Mouse (Mus musculus) midbrain, embryonic 15.5 days (tissue): Measurements from ENCODE around the gene Fblim1. TPM values are rescaled to one million over a fixed set of nuclear protein-coding genes. Genes with fewer than 3 reads are reported as not detected.

Experiments
- ATAC-seq: fragments of 200-750 bp; cut with Nextera tagmentation; replicated peaks from 2 replicates; pipeline ENCODE4 v1.8.0; 2017; ENCODE audit warnings: moderate TSS enrichment
- H3K27ac ChIP-seq: fragments of 300-500 bp; sonication (generic); 2 replicates; pipeline ENCODE4 v1.5.1; 2015; ENCODE audit warnings: mild to moderate bottlenecking, inconsistent platforms
- H3K27me3 ChIP-seq: fragments of 300-500 bp; sonication (generic); replicated peaks from 2 replicates; pipeline ENCODE4 v1.6.1; 2015; ENCODE audit warnings: inconsistent platforms
- H3K36me3 ChIP-seq: fragments of 300-500 bp; sonication (generic); replicated peaks from 2 replicates; pipeline ENCODE4 v1.6.1; 2015; ENCODE audit warnings: inconsistent platforms
- H3K4me1 ChIP-seq: fragments of 300-500 bp; sonication (generic); 2 replicates; pipeline ENCODE4 v1.6.1; 2015; ENCODE audit warnings: inconsistent platforms
- H3K4me2 ChIP-seq: fragments of 300-500 bp; sonication (generic); 2 replicates; pipeline ENCODE4 v1.6.1; 2015; ENCODE audit warnings: inconsistent platforms, mild to moderate bottlenecking, moderate library complexity
- H3K4me3 ChIP-seq: fragments of 300-500 bp; sonication (generic); 2 replicates; pipeline ENCODE4 v1.5.1; 2015; ENCODE audit warnings: mild to moderate bottlenecking, inconsistent platforms
- H3K9ac ChIP-seq: fragments of 300-500 bp; sonication (generic); 2 replicates; pipeline ENCODE4 v1.6.1; 2015; ENCODE audit warnings: mild to moderate bottlenecking, inconsistent platforms
- H3K9me3 ChIP-seq: fragments of 300-500 bp; sonication (generic); 2 replicates; pipeline ENCODE4 v1.6.1; 2016; ENCODE audit warnings: inconsistent platforms
- WGBS: fragments of 180-500 bp; shearing (Covaris S2); methylation state at CpG from one replicate; pipeline ENCODE4 v1.1.7; 2015; ENCODE audit warnings: mixed read lengths; 5-methylcytosine and 5-hydroxymethylcytosine counted together
- polyA plus RNA-seq: library from polyadenylated mRNA; unstranded; fragments of >200 nt; fragmentation: Nextera tagmentation; extraction: Ambion mirVana; gene quantifications from 2 replicates; pipeline ENCODE4 v1.2.1, GENCODE M21; 2015

The Fblim1 gene
- polyA plus RNA-seq, 1 experiment from 2014 or later: 41.0 TPM

DNA sequence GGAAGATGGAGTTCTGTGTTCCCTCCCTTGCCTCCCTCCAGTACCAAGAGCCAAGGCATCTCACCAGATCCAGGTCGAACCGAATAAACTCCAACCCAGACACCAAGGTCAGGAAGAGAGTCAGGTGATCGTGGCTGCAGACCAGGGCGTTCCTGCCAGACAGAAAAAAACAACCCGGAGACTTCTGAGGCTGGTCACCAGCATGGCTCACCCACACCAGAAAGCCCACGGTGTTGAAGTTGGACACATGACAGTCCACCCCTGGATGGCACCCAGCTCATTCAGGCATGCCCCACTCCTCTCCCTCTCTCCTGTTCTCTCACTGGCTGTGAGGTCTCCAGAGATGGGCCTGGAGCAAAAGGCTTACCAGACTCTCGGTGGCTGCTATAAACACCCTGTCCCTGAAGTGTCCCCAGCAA is 35.5 kb upstream of the Fblim1 start:
- H3K4me1 ChIP-seq: peaks cover 7% of the 10 kb centered on the region; the same call in 1 of the 2 replicates
- no peak for ATAC-seq
- no peaks in the 10 kb centered on the region for H3K27me3 ChIP-seq
- H3K9me3 ChIP-seq: no peaks in the 10 kb centered on the region
- peaks cover 19% of the 10 kb centered on the region for H3K36me3 ChIP-seq
- no peak overlapping the region for H3K4me2 ChIP-seq
- H3K9ac ChIP-seq: no peak overlapping the region
- no peak overlapping the region for H3K27ac ChIP-seq
- 85% methylated on average over 7 of the region's 7 CpGs for WGBS
- no peak overlapping the region for H3K4me3 ChIP-seq

DNA sequence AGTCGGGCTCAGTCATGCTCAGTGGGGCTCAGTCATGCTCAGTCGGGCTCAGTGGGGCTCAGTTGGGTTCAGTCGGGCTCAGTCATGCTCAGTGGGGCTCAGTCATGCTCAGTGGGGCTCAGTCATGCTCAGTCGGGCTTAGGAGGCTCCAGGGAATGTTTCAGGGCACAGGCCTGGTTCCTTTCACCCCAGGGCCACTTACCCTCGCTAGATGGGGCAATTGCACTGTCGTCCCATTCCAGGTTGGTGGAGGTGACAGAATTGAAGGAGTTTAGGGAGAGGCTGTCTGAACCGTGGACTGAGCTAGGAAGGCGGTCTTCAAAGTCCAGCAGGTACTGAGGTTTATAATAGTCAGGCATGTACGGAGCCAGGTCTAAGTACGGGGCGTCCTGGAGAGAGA is 33.6 kb upstream of the Fblim1 start:
- WGBS: 58% methylated on average over 11 of the region's 11 CpGs
- Histone ChIP-seq H3K9ac (no peak overlapping the region), H3K9me3 (no peaks in the 10 kb centered on the region), H3K27me3 (no peaks in the 10 kb centered on the region), H3K4me2 (no peak overlapping the region), H3K27ac (no peak overlapping the region), H3K36me3 (peaks cover 22% of the 10 kb centered on the region), H3K4me1 (peaks cover 7% of the 10 kb centered on the region; the same call in 1 of the 2 replicates), H3K4me3 (no peak overlapping the region)
- no peak for ATAC-seq

DNA sequence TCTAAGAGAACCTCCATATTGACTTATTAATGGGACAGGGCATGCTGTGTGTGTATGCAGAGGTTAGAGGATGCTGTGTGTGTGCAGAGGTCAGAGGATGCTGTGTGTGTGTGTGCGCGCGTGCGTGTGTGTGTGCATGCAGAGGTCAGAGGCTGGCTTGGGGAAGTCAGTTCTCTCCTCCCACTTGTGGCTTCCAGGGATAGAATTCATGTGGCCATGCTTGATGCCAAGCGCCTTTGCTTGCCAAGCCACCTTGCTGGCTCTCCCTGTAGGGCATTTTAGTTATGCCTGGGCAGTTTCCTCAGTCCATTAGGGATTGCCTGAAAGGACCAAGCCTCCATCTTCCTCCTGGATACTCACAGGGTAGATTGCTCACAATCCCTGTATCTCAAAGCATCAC is 30.8 kb upstream of the Fblim1 start:
- no peak overlapping the region for H3K4me3 ChIP-seq
- H3K4me2 ChIP-seq: no peak overlapping the region
- no peaks in the 10 kb centered on the region for H3K27me3 ChIP-seq
- H3K9me3 ChIP-seq: no peaks in the 10 kb centered on the region
- no peaks in the 10 kb centered on the region for H3K4me1 ChIP-seq
- ATAC-seq: no peak
- no peak overlapping the region for H3K9ac ChIP-seq
- WGBS: 96% methylated on average over 5 of the region's 5 CpGs
- H3K27ac ChIP-seq: no peak overlapping the region
- H3K36me3 ChIP-seq: peaks cover 37% of the 10 kb centered on the region

DNA sequence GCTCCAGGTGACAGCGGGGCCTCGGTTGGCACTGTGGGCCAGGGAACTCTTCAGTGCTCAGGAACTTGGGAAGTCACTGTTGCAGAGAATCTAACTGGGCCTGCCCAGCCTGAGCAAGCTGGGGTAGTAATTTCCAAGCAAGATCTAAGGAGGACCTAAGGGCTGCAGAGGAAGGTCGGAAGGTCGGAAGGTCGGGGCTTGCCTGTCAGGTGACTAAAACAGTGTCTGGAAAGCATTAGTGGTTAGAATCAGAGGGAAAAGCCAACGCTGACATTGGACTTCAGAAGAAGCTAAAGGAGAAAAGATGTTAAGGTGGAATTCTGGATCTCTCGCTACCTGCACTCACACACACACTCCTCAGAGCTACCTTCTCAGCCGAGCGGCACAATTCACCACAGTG is 30.1 kb upstream of the Fblim1 start:
- Histone ChIP-seq H3K9ac (no peak overlapping the region), H3K27ac (no peak overlapping the region), H3K4me1 (no peaks in the 10 kb centered on the region), H3K9me3 (no peaks in the 10 kb centered on the region), H3K27me3 (no peaks in the 10 kb centered on the region), H3K36me3 (peaks cover 39% of the 10 kb centered on the region), H3K4me3 (no peak overlapping the region), H3K4me2 (no peak overlapping the region)
- no peak for ATAC-seq
- WGBS: 84% methylated on average over 9 of the region's 9 CpGs

DNA sequence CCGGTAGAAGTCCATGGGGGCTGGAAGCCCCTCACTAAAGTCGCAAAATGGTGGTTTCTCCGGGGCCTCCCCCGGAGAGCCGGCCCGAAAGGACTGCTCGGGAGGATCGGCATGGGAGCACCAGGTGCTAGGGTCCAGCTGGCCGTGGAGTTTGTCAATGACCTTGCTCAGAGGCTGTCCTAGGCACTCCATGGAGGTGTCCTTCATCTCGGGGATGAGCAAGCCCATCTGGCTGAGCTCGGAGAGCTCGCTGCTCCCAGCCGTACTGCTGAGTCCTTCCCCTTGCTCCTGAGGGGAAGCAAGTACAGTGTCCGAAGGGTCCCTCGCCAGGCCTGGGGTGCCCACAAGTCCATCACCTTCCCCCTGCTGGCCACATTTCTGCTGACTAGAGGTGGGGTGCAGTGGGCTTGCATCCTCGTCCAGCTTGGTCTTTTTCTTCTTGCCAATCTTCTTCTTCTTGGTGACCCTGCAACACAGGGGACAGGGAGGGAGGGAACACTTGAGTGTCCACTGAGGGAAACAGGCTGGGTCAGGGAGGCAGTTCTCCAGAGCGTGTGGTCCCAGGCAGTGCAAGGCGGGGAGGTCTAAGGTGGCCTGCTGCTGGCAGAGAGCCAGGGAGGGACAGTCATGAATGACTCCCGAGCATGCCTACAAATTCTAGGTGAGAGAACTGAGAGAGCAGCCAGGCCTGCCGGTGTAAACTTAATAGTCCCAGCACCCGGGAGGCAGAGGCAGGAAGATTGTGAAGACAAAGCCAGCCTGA is 26.4 kb upstream of the Fblim1 start:
- no peak overlapping the region for H3K27ac ChIP-seq
- H3K9me3 ChIP-seq: no peaks in the 10 kb centered on the region
- no peaks in the 10 kb centered on the region for H3K4me1 ChIP-seq
- no peak overlapping the region for H3K4me3 ChIP-seq
- 95% methylated on average over 21 of the region's 21 CpGs for WGBS
- H3K36me3 ChIP-seq: peaks cover 58% of the 10 kb centered on the region
- no peak overlapping the region for H3K4me2 ChIP-seq
- no peak for ATAC-seq
- H3K9ac ChIP-seq: no peak overlapping the region
- no peaks in the 10 kb centered on the region for H3K27me3 ChIP-seq

DNA sequence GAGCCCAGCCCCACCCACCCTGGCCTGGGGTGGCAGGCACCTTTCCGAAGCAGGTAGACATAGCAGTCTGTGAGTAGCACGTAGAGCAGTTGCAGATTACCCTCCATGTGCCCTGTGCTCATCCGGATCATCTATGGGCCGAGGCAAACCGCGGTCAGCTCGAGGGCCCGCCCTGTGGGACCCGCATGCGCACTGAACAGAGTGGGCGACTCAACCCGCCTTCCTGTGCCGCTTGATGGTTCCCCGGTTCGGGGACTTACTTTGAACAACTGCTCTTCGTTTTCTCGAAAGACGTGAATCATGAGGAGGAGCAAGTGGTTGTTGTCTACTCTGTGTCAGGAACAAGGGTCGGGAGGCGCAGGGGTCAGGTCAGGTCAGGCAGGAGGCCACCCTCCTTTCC is 25.4 kb upstream of the Fblim1 start:
- WGBS: 97% methylated on average over 20 of the region's 20 CpGs

DNA sequence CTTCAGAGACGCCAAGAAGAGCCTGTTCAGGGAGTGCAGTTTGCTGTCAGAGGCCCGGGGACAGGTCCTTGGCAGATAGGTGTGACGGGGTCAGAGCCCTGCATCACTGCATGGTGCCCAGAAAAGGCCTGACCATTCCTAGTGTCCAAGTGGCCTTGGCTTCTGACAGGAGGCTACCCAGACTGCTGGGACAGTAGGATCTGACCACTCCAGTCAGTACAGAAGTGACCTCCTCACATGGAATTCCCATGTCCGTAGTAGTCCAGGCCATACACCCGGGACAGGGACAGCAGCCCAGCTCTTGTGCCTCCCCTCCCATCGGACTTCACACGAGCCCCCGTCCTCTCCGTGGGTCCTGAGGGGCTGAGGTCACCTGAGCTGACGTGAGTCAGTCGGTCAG is 24.1 kb upstream of the Fblim1 start:
- no peaks in the 10 kb centered on the region for H3K9me3 ChIP-seq
- no peak overlapping the region for H3K9ac ChIP-seq
- WGBS: 93% methylated on average over 11 of the region's 11 CpGs
- no peak overlapping the region for H3K4me2 ChIP-seq
- no peak for ATAC-seq
- H3K4me3 ChIP-seq: no peak overlapping the region
- no peak overlapping the region for H3K27ac ChIP-seq
- no peaks in the 10 kb centered on the region for H3K27me3 ChIP-seq
- peaks cover 61% of the 10 kb centered on the region for H3K36me3 ChIP-seq
- no peaks in the 10 kb centered on the region for H3K4me1 ChIP-seq

More for the DNA sequence above, 25.4 kb upstream of the Fblim1 start:
- no peak overlapping the region for H3K9ac ChIP-seq
- no peak overlapping the region for H3K4me3 ChIP-seq
- H3K4me1 ChIP-seq: no peaks in the 10 kb centered on the region
- no peak overlapping the region for H3K4me2 ChIP-seq
- ATAC-seq: no peak
- H3K36me3 ChIP-seq: peaks cover 58% of the 10 kb centered on the region
- no peak overlapping the region for H3K27ac ChIP-seq
- H3K27me3 ChIP-seq: no peaks in the 10 kb centered on the region
- H3K9me3 ChIP-seq: no peaks in the 10 kb centered on the region

DNA sequence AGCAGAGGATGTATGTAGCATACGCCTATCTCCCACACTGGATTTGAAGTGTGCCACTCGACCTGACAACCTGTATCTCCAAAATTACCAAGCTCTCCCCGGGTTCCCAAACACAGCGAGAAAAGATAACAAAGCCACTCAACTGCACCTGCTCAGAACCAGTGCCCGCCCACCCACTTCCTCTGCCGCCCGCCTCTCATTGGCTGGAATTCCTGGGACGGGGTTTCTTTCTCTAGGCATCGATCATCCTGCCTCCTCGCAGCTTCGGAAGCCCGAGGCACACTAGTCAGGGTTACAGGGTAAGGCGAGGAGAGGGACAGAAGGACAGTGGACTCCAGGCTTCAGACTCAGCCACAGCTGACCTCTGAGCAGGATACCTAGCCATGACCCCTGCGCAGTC is 22.8 kb upstream of the Fblim1 start:
- ATAC-seq: no peak
- Histone ChIP-seq H3K27me3 (no peaks in the 10 kb centered on the region), H3K4me3 (no peak overlapping the region), H3K27ac (no peak overlapping the region), H3K36me3 (peaks cover 53% of the 10 kb centered on the region), H3K4me1 (no peaks in the 10 kb centered on the region), H3K9ac (no peak overlapping the region), H3K4me2 (no peak overlapping the region), H3K9me3 (no peaks in the 10 kb centered on the region)
- 88% methylated on average over 14 of the region's 14 CpGs for whole genome bisulfite sequencing

DNA sequence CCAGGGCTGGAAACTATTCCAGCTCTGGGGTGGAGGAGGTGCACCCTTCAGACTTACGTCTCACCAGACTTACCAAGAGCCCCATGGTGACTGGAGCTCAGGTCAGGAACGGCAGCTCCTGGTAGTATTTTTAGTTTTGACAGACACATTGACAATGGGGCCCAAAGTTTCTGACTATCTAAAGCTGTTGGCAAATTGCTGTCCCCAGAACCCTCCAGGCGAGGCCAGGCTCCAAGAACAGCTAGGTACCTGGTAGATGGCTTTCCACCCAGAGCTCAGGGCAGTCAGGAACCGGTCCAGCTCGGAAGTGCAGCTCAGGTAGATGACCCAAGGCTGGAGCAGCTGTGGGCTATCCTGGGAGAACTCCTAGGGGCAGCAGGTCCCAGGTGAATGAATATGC is 21.6 kb upstream of the Fblim1 start:
- WGBS: 91% methylated on average over 5 of the region's 5 CpGs
- no peak overlapping the region for H3K4me2 ChIP-seq

DNA sequence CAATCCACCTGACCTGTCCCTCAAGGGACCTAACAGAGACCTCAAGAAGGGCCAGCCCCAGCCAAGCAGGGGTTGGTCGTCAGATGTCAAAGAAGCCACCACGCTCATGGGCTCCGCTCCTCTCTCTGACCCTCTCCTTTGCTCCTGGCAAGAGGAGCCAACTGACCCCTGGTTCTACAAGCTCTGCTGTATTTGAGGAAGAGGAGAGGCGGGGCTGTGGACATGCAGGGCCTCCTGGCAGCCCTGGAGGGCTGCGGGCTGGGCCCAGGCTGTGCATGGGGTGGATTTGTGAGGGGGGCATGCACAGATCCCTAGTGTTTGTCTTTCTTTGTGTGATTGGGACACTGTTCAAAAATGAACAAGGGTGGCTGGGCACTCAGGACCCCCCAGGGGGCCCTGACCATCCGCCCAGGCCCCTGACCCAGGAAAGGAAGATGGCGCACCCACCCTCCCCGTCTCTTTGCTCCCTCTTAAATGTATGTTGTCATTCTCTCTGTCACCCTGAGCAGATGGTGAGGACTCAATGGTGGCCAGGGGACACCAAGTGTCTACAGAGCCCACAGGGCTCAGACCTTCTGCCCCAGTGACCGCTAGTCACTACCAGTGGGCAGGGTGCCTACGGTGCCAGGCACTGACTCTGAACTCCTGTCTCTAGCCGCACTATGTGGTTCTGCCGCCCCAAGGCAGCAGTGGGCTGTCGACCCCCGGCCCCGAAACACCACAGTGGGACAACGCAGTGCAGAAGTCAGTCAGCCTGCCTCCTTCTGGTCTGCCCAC is 20.1 kb upstream of the Fblim1 start:
- no peaks in the 10 kb centered on the region for H3K9me3 ChIP-seq
- ATAC-seq: no peak
- no peak overlapping the region for H3K9ac ChIP-seq
- no peak overlapping the region for H3K4me3 ChIP-seq
- H3K27ac ChIP-seq: no peak overlapping the region
- no peaks in the 10 kb centered on the region for H3K4me1 ChIP-seq
- 95% methylated on average over 16 of the region's 16 CpGs for WGBS
- H3K36me3 ChIP-seq: peaks cover 35% of the 10 kb centered on the region
- H3K4me2 ChIP-seq: no peak overlapping the region
- no peaks in the 10 kb centered on the region for H3K27me3 ChIP-seq

More for the DNA sequence above, 21.6 kb upstream of the Fblim1 start:
- Histone ChIP-seq H3K36me3 (peaks cover 50% of the 10 kb centered on the region), H3K9ac (no peak overlapping the region), H3K4me3 (no peak overlapping the region), H3K27me3 (no peaks in the 10 kb centered on the region), H3K4me1 (no peaks in the 10 kb centered on the region), H3K27ac (no peak overlapping the region), H3K9me3 (no peaks in the 10 kb centered on the region)
- no peak for ATAC-seq

DNA sequence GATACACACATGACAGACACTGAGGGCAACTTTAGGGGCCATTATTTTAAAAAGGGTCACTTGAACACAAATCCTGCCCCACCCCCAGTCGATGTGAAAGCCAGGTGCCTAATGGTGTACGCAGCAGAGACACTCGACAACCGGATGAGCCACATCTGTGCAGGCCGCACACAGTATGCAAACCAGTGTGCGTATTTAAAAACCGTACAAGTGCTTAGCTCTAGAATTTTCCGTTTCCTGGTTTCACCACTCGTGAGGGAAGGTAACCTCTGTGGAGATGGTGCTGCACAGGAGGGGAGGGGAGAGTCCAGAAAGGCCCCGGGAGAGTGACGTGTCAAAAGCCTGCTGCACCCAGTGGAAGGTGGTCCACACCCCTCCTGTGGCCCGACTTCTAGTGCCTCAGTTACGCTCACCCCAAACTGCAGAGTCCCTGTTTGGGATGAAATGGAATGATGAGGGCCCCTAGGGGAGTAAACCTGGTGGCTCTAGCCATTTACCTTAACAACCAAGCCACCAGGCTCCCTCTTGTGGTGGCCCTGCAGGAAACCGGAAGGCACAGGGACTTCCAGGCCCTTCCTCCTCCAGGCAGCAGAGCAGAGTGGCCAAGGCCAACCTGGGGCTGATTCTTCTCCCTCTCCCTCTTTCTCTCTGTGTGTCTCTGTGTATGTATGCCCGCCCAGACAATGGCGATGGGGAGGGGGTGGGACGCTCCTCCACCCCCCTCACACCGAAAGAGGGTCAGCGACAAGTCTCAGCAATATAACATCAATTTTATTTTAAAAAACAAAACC is 19.3 kb upstream of the Fblim1 start:
- WGBS: 81% methylated on average over 19 of the region's 19 CpGs
- peaks cover 27% of the 10 kb centered on the region for H3K36me3 ChIP-seq

DNA sequence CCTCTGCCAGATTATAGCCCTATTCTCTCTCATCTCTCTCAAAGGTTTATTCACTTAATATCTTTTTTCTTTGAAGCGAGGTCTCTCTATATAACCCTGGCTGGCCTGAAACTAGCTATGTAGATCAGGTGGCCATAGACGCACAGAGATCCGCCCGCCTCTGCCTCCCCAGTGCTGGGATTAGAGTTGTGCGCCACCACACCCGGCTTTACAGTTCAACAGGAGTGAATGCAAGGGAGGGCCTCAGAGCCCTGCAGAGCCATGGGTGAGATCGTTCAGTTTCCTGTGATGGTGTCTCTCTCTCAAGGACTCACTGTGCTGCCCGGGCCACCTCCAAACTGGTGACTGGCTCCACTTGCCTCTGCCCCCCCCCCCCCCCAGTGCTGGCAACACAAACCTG is 18.2 kb upstream of the Fblim1 start:
- no peak for ATAC-seq
- H3K4me2 ChIP-seq: no peak overlapping the region
- 89% methylated on average over 8 of the region's 8 CpGs for WGBS
- H3K36me3 ChIP-seq: peaks cover 17% of the 10 kb centered on the region
- no peak overlapping the region for H3K4me3 ChIP-seq
- H3K27me3 ChIP-seq: no peaks in the 10 kb centered on the region
- H3K9me3 ChIP-seq: no peaks in the 10 kb centered on the region
- H3K9ac ChIP-seq: no peak overlapping the region
- no peaks in the 10 kb centered on the region for H3K4me1 ChIP-seq
- no peak overlapping the region for H3K27ac ChIP-seq

More for the DNA sequence above, 19.3 kb upstream of the Fblim1 start:
- Histone ChIP-seq H3K4me1 (no peaks in the 10 kb centered on the region), H3K9me3 (no peaks in the 10 kb centered on the region), H3K27ac (no peak overlapping the region), H3K4me3 (no peak overlapping the region), H3K4me2 (no peak overlapping the region), H3K9ac (no peak overlapping the region), H3K27me3 (no peaks in the 10 kb centered on the region)
- no peak for ATAC-seq
